Mouse (Mus musculus) stomach, embryonic 15.5 days (tissue): ENCODE data around the gene Spink4. TPM values are rescaled to one million over a fixed set of nuclear protein-coding genes. Genes with fewer than 3 reads are reported as not detected.
A peak's percentile ranks its signal among the peaks of the same experiment; 100 is the strongest.

Source experiments
- ATAC-seq: fragments of 200-750 bp; cut with Nextera tagmentation; 2 replicates; pipeline ENCODE4 v1.8.0; 2017; ENCODE audit warnings: low read depth, moderate number of reproducible peaks, moderate TSS enrichment; ENCODE audit not compliant: insufficient read depth, low FRiP score
- H3K27ac ChIP-seq: fragments of 300-500 bp; sonication (generic); 2 replicates; pipeline ENCODE4 v1.5.1; 2015; ENCODE audit warnings: mild to moderate bottlenecking, inconsistent platforms
- H3K27me3 ChIP-seq: fragments of 300-500 bp; sonication (generic); replicated peaks from 2 replicates; pipeline ENCODE4 v1.6.1; 2015; ENCODE audit warnings: inconsistent platforms
- H3K36me3 ChIP-seq: fragments of 300-500 bp; sonication (generic); 2 replicates; pipeline ENCODE4 v1.6.1; 2015; ENCODE audit warnings: inconsistent platforms
- H3K4me1 ChIP-seq: fragments of 300-500 bp; sonication (generic); 2 replicates; pipeline ENCODE4 v1.6.1; 2015; ENCODE audit warnings: inconsistent platforms
- H3K4me2 ChIP-seq: fragments of 300-500 bp; sonication (generic); 2 replicates; pipeline ENCODE4 v1.6.1; 2015; ENCODE audit warnings: mild to moderate bottlenecking, inconsistent platforms
- H3K4me3 ChIP-seq: fragments of 300-500 bp; sonication (generic); replicated peaks from 2 replicates; pipeline ENCODE4 v1.5.1; 2015; ENCODE audit warnings: inconsistent platforms
- H3K9ac ChIP-seq: fragments of 300-500 bp; sonication (generic); 2 replicates; pipeline ENCODE4 v1.6.1; 2015; ENCODE audit warnings: inconsistent platforms
- H3K9me3 ChIP-seq: fragments of 300-500 bp; sonication (generic); 2 replicates; pipeline ENCODE4 v1.6.1; 2016; ENCODE audit warnings: inconsistent platforms
- WGBS: fragments of 180-500 bp; shearing (Covaris S2); methylation state at CpG from one replicate; pipeline ENCODE4 v1.1.7; 2015; 5-methylcytosine and 5-hydroxymethylcytosine counted together
- polyA plus RNA-seq: library from polyadenylated mRNA; unstranded; fragments of >200 nt; fragmentation: Nextera tagmentation; extraction: Ambion mirVana; gene quantifications from 2 replicates; pipeline ENCODE4 v1.2.1, GENCODE M21; 2015

Gene Spink4
- polyA plus RNA-seq, 1 experiment from 2014 or later, result 40.4 TPM

DNA sequence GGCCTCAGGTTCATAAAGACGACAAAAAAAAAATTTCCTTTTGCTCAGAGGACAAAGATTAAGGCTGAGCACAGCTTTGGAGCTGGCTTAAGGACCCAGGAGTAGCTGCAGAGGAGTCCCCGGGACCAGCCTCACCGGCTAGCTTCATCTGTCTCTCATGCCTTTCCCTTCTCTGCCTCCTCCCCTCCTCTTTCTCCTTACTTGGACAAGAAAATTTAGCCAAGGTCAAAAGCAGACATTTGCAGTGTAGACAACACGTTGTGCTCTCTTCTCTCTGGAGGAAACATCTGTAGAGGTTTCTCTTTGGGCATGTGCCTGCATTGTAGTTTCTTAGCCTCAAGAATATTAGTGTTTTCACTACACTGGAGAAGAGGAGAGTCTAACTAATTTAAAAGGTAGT lies 34.0 kb upstream of the Spink4 start:
- H3K4me2 ChIP-seq, result no peak overlapping the region
- H3K9me3 ChIP-seq, result no peaks in the 10 kb centered on the region
- no peak overlapping the region for H3K9ac ChIP-seq
- ATAC-seq, result no peak
- H3K4me3 ChIP-seq, result no peak overlapping the region
- H3K27me3 ChIP-seq, result no peaks in the 10 kb centered on the region
- 65% methylated on average over 4 of the region's 4 CpGs for whole genome bisulfite sequencing
- no peaks in the 10 kb centered on the region for H3K36me3 ChIP-seq
- H3K27ac ChIP-seq, result no peak overlapping the region
- H3K4me1 ChIP-seq, result no peaks in the 10 kb centered on the region

DNA sequence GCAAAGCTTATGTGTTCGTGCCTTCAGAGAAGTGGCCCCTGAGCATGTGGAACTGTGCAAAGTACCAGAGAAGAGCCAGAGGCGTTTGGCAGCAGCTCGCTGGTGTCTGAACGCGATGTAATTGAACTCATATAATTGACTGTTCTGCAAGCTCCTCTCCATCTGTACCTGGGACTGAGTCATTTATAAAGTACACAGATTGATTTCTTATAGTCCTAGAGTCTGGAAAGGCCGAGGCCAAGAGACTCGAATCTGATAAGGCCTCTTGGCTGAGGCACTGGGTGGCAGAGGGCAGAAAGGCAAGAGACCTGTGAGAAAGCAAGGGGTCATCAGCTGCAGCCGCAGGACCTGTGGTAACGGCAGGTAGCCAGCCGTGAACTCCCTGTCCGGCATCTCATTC lies 31.0 kb upstream of the Spink4 start:
- Histone ChIP-seq H3K4me2 (no peak overlapping the region), H3K4me3 (no peak overlapping the region), H3K27me3 (no peaks in the 10 kb centered on the region), H3K9ac (no peak overlapping the region), H3K9me3 (no peaks in the 10 kb centered on the region), H3K4me1 (no peaks in the 10 kb centered on the region), H3K27ac (no peak overlapping the region), H3K36me3 (no peaks in the 10 kb centered on the region)
- 62% methylated on average over 11 of the region's 11 CpGs for WGBS
- no peak for ATAC-seq

DNA sequence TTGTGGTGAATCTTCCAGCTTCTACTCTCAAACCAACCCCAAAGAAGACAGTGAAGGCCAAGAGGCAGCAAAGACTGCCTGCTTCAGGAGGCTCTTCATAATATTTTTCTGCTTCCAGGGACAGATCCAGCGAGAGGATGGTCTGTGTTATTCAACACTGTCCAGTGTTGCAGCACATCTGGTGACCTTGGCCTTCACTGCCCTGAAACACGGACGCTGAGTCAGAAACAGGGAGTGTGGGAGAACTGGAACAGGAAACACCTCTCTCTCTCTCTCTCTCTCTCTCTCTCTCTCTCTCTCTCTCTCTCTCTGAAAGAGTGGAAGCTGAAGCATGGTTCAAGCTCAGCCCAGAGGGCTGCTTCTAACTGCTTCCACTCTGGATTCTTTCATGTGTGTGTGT lies 30.6 kb upstream of the Spink4 start:
- ATAC-seq, result no peak
- H3K9me3 ChIP-seq, result no peaks in the 10 kb centered on the region

DNA sequence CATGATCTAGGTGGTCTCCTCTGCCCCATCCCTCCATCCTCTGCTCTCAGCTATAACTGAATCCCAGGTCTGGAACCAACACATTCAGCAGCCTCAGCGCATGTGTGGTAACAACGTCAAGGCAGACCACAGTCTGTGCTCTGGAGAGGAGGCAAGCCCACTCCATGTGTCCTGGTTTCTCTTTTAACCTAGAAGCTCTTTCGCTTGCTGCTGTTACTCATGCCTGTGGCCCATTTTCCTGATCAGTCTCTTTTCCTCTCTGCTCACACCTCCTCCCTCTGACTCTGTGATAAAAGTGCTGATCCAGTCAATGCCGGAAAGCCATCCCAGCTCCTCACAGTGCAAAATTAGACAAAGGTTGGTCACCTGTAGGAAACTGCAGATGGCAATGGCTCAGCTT lies 29.9 kb upstream of the Spink4 start:
- Histone ChIP-seq H3K9me3 (no peaks in the 10 kb centered on the region), H3K4me3 (no peak overlapping the region), H3K4me1 (no peaks in the 10 kb centered on the region), H3K27ac (no peak overlapping the region), H3K27me3 (no peaks in the 10 kb centered on the region), H3K9ac (no peak overlapping the region), H3K36me3 (no peaks in the 10 kb centered on the region), H3K4me2 (no peak overlapping the region)
- 84% methylated on average over 4 of the region's 4 CpGs for WGBS
- ATAC-seq, result no peak

More for the DNA sequence above, 30.6 kb upstream of the Spink4 start:
- H3K36me3 ChIP-seq, result no peaks in the 10 kb centered on the region
- H3K9ac ChIP-seq, result no peak overlapping the region
- H3K27me3 ChIP-seq, result no peaks in the 10 kb centered on the region
- H3K27ac ChIP-seq, result no peak overlapping the region
- no peaks in the 10 kb centered on the region for H3K4me1 ChIP-seq
- H3K4me3 ChIP-seq, result no peak overlapping the region
- H3K4me2 ChIP-seq, result no peak overlapping the region
- 30% methylated on average over 3 of the region's 3 CpGs for WGBS

DNA sequence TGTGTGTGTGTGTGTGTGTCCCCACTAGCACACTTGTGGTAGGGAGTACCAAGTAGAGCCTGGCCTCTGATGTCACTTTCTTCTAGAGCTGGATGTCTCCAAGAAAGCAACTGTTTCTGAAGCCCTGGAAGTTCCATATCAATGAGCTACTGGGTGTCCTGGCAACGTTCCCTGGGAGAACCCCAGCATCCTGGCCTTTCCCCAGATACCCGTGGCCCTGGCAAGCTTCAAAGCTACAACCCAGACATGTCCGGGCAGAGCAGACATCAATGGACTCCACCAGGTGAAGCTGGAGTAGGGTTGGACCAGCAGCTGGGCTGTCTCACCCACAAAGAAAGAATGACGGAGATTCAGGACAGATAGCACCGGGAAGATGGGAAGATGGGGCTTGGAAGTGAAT lies 28.6 kb upstream of the Spink4 start:
- no peak for ATAC-seq
- H3K9ac ChIP-seq, result no peak overlapping the region
- no peaks in the 10 kb centered on the region for H3K36me3 ChIP-seq
- no peaks in the 10 kb centered on the region for H3K9me3 ChIP-seq
- no peak overlapping the region for H3K4me3 ChIP-seq
- H3K27me3 ChIP-seq, result no peaks in the 10 kb centered on the region
- WGBS, result 65% methylated on average over 5 of the region's 5 CpGs
- no peaks in the 10 kb centered on the region for H3K4me1 ChIP-seq
- no peak overlapping the region for H3K27ac ChIP-seq
- no peak overlapping the region for H3K4me2 ChIP-seq

DNA sequence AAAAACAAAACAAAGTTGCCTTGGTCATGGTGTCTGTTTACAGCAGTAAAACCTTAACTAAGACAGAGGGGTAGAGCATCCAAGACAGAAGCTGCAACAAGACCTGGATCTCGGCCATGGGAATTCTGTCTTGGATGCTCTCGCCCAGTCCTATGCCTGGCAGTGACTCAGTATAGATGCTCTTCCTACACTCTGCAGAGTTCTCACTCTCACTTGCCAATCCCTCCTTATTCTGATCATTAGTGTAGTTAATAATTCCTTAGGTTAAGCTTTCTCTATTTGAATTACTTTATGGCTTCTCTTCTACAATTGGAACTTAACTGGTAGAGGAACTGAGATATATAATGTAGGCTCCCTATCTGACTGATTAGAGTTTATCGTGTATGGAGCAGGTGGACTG lies 24.7 kb upstream of the Spink4 start:
- Histone ChIP-seq H3K36me3 (no peaks in the 10 kb centered on the region), H3K9me3 (no peaks in the 10 kb centered on the region), H3K27ac (no peak overlapping the region), H3K4me1 (0 out of 2 replicates have a peak, but pooled peaks cover 3% of the 10 kb centered on the region), H3K9ac (no peak overlapping the region), H3K4me3 (no peak overlapping the region), H3K4me2 (no peak overlapping the region), H3K27me3 (no peaks in the 10 kb centered on the region)
- no peak for ATAC-seq
- 85% methylated on average over 3 of the region's 3 CpGs for WGBS

DNA sequence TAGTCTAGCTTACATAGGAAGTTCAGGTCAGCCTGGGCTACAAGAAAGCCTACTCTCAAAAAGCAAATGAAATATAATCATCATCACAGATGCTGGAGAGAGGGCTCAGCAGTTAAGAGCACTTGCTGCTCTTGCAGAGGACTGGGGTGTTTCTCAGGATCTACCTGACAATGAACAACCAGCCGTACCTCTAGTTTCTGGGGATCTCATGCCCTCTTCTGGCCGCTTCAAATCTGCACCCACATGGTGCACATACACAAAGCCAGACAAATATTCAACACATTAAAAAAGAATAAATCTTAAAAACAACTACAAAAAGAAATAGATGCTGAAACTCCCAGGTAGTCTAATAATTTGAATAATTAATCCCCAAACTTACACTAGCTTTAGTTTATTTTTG lies 24.2 kb upstream of the Spink4 start:
- 98% methylated on average over 2 of the region's 2 CpGs for WGBS
- H3K36me3 ChIP-seq, result no peaks in the 10 kb centered on the region
- no peak for ATAC-seq

DNA sequence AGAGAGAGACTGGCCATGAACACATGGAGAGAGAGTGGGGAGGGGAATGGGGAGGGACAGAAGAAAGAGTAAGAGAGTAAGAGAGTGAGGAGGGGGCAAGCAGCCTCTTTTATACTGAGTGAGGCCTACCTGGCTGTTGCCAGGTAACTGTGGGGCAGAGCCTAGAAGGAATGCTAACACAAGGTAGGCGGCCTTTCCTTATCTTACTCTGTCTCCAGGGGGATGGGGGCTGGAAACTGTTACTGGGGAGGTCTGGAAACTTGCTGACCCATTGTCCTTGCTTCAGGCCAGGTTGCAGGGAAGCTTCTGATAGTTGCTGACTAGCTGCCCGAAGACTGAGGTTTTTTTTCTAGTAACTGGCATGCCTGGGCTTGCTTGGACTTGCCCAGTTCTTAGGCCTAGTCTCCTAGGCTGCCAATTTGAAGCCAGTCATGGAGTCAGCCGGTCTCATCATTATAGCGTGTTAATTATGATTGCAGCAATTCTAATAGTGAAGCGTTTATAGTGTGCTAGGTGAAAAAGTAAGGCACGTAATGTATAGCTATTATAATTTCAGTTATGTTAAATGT lies 21.3 kb upstream of the Spink4 start:
- Histone ChIP-seq H3K4me3 (no peak overlapping the region), H3K9me3 (no peaks in the 10 kb centered on the region), H3K9ac (no peak overlapping the region), H3K27ac (peak overlapping the region; percentile 1; the same call in 1 of the 2 replicates), H3K4me1 (0 out of 2 replicates have a peak, but pooled peaks cover 3% of the 10 kb centered on the region), H3K27me3 (no peaks in the 10 kb centered on the region), H3K4me2 (no peak overlapping the region), H3K36me3 (no peaks in the 10 kb centered on the region)
- 73% methylated on average over 6 of the region's 6 CpGs for WGBS
- ATAC-seq, result peak; percentile 57; the same call in 1 of the 2 replicates

More for the DNA sequence above, 24.2 kb upstream of the Spink4 start:
- no peaks in the 10 kb centered on the region for H3K9me3 ChIP-seq
- H3K4me1 ChIP-seq, result 0 out of 2 replicates have a peak, but pooled peaks cover 3% of the 10 kb centered on the region
- no peaks in the 10 kb centered on the region for H3K27me3 ChIP-seq
- no peak overlapping the region for H3K27ac ChIP-seq
- H3K4me2 ChIP-seq, result no peak overlapping the region
- no peak overlapping the region for H3K9ac ChIP-seq
- no peak overlapping the region for H3K4me3 ChIP-seq

DNA sequence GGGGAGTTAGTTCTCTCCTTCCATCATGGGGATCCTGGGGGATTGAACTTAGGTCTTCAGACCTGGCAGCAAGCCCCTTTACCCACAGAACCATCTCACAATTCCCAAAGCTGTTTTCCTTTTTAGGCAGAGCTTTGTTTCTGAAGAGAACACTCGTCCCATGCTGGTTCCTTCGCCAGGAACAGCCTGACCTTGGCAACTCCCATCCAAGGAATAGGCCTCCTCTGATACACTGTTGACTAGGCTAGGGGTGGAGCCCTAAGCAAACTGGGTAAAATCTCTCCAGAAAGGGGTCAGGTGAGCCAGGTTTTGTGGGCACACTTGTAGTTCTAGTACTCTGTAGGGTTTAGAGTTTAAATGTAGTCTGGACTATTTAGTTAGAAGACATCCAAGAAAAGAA lies 20.6 kb upstream of the Spink4 start:
- no peak overlapping the region for H3K4me2 ChIP-seq
- WGBS, result 59% methylated on average over 2 of the region's 2 CpGs
- no peaks in the 10 kb centered on the region for H3K9me3 ChIP-seq
- H3K4me3 ChIP-seq, result no peak overlapping the region
- 0 out of 2 replicates have a peak, but pooled peaks cover 3% of the 10 kb centered on the region for H3K4me1 ChIP-seq
- H3K27me3 ChIP-seq, result no peaks in the 10 kb centered on the region
- no peak overlapping the region for H3K27ac ChIP-seq
- no peak overlapping the region for H3K9ac ChIP-seq
- no peak for ATAC-seq
- H3K36me3 ChIP-seq, result no peaks in the 10 kb centered on the region

DNA sequence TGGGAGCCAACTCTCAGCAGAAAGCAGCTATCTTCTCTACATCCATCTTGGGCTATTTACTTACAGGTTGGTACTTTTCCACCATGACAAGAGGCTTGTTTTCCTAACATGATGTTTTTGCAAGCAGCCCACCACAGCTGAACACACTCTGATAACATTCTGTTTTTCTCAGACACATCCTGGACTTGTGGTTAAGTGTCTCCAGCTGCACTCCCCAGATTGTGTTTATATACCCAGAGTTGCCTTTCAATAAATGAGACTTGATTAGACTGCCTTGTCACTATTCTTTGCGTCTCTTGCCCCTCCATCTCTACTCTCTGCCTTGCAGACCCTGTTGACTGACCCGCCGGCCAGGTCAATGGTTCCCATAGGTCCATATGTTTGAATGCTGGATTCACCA lies 19.8 kb upstream of the Spink4 start:
- Histone ChIP-seq H3K36me3 (no peaks in the 10 kb centered on the region), H3K4me1 (0 out of 2 replicates have a peak, but pooled peaks cover 3% of the 10 kb centered on the region), H3K27me3 (no peaks in the 10 kb centered on the region), H3K9me3 (no peaks in the 10 kb centered on the region), H3K9ac (no peak overlapping the region), H3K27ac (no peak overlapping the region), H3K4me2 (no peak overlapping the region), H3K4me3 (no peak overlapping the region)
- ATAC-seq, result no peak
- WGBS, result 86% methylated on average over 3 of the region's 3 CpGs

DNA sequence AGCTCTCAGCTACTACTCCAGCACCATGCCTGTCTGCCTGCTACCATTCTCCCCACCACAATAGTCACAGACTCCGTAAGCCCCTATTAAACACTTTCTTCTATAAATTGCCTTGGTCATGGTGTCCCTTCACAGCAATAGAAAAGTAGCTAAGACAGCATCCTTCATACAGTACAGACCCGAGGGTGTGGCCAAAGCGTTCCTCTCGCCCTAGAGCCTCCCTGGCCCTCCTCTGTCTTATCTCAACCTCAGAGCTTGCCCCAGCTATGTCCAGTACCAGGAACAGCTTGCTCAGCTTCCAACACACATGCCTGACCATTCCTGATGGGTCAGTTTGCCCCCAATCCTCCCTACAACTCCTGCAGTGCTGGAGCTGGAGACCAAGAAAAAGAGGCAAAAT lies 19.2 kb upstream of the Spink4 start:
- Histone ChIP-seq H3K9ac (no peak overlapping the region), H3K9me3 (no peaks in the 10 kb centered on the region), H3K4me2 (no peak overlapping the region), H3K36me3 (no peaks in the 10 kb centered on the region), H3K4me3 (no peak overlapping the region), H3K27me3 (no peaks in the 10 kb centered on the region), H3K4me1 (0 out of 2 replicates have a peak, but pooled peaks cover 3% of the 10 kb centered on the region), H3K27ac (no peak overlapping the region)
- ATAC-seq, result 0 out of 2 replicates have a peak, but pooled peaks have one; percentile 46
- WGBS, result 89% methylated on average over 4 of the region's 4 CpGs

DNA sequence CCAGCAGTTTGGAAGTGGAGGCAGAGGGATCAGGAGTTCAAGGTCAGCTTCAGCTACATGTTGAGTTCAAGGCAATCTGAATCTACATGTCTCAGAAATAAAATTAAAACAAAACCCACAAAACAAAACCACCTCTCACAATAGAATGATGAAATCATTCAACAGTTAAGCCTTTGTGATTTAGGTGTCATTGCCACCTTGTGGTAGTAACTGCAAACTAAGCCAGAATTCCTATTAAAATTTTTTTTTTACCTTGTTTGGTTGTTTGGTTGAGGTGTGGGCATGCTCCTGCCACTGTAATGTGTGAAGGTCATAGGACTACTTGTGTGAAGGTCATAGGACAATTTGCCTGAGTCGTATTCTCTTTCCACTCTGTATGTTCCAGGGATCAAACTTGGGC lies 13.6 kb upstream of the Spink4 start:
- ATAC-seq, result no peak
- H3K27me3 ChIP-seq, result no peaks in the 10 kb centered on the region
- H3K4me3 ChIP-seq, result no peak overlapping the region
- no peak overlapping the region for H3K4me2 ChIP-seq
- 52% methylated on average over 1 of the region's 1 CpGs for WGBS
- H3K4me1 ChIP-seq, result peaks cover 5% of the 10 kb centered on the region
- H3K27ac ChIP-seq, result no peak overlapping the region
- H3K36me3 ChIP-seq, result no peaks in the 10 kb centered on the region
- no peaks in the 10 kb centered on the region for H3K9me3 ChIP-seq
- H3K9ac ChIP-seq, result no peak overlapping the region
